Mouse (Mus musculus) retina, postnatal 7 days (tissue): Measurements from ENCODE around the gene Hrh2.

Experiments used
- DNase-seq: peaks from one replicate; pipeline ENCODE4 v3.0.0-alpha.2; 2012; ENCODE audit warnings: low read depth, low spot score

Gene Hrh2

DNA sequence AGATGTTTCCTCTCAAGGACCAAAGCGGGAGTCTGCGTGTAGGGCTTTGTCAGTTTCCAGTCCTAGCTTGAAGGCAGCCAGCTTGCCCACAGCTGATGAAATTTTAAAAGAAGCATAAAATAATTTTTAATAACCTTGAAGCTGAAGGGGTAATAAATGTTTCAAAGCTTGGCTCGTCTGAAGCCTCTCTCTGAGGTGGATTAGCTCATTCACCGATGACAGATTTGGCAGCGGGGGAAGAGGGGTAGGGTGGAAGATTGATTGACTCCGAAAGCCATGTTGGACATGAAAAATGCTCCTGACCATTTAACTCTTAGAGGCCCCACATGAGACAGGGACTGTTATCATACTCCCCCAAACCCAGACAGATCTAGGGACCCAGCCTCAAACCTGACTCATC, 71.7 kb downstream of the Hrh2 start:
- DNase-seq = no peak

DNA sequence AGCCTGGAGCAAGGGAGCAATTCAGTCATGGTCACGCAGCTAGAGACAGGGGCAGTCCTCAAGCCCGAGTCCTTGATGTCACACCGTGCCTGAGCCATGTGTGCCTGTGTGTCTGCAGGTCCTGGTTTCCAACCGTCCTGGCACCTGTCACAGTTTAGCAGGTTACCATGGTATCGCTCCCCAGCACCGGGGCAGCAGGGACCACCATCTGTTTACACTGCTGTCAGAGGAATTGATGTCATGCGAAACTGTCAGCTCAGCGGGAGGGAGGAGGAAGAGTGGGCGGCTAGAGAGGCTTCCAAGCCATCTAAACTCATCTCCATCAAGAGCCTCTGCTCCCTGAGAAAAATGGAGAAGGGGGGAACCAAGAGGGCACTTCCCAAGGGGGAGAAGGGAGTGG, 74.5 kb downstream of the Hrh2 start:
- DNase-seq = no peak

DNA sequence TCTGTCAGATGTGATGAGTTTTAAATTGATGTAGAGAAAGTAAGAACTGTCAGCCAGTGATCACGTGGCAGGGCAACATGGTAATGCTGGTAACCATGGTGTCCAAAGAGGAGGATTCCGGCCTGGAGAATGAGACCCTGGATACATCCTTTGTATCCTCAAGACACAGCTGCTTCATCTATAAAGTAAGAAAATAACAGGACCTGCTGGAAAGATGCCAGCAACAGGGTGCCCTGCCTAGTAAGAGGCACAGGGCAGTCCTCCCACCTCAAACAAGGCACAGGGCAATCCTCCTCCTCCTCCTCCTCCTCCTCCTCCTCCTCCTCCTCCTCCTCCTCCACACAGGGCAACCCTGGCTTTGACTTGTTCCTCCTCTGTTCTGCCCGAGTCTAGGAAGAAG, 77.2 kb downstream of the Hrh2 start:
- DNase-seq = no peak

DNA sequence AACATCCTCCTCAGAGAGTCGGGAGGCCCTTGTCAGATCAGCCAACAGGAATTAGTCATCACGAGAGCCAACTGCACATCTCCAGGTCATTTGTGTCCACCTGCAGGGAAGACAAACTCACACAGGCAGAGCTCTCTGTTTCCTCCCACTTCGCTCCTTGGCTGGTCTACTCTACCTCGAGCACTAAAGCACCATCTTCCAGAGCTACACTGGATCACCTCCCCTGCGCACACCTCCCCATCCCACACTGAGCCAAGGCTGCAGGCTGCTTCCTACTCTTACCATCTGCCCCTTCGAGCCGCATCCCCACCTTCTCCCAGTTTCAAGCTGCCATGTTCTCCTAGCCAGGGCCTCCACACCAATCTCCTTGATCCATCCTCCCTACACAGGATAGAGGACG, 77.7 kb downstream of the Hrh2 start:
- DNase-seq = no peak

DNA sequence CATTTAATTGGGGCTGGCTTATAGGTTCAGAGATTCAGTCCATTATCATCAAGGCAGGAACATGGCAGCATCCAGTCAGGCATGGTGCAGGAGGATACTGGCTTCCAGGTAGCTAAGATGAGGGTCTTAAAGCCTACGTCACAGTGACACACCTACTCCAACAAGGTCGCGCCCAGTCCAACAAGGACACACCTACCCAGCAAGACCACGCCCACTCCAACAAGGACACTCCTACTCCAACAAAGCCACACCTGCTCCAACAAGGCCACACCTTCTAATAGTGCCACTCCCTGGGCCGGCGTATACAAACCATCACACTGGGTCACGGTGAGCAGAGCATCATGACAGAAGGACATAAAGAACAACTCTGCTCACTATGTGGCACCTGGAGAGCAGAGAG, 80.1 kb downstream of the Hrh2 start:
- DNase-seq = no peak

DNA sequence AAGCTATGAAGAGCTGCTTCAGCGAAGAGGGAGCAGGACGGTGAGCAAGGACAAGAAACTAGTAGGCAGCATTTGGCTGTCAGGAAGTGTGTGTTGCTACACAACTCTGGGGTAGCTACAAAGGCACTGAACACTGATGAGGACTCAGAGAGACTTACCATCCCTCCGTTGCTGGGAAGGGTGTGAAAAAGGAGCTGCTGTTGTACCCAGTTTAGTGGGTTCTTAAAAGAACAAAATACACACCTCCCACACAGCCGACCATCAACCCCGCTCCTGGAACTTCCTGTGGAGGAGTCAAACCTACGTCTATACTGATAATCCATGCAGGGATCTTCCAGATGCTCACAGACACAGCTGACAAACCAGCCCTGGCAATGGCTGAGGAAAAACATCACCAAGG, 85.5 kb downstream of the Hrh2 start:
- DNase-seq = no peak

DNA sequence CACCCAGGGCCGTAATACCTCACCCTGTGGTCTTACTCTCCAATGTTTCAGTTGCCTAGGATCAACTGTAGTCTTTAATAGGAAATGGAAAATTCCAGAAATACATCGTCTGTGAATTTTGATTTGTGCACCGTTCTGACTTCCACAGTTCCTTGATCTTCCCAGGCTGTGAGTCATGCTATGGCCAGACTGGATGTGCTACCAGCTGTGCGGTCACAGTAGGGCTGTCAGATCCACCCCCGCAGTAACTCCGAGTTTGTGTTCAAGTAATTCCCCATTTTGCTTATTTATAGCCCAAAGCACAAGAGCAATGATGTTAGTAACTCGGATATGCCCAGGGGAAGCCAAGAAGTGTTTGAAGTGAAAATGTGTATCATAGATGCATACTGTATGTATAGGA, 88.4 kb downstream of the Hrh2 start:
- no peak for DNase-seq

DNA sequence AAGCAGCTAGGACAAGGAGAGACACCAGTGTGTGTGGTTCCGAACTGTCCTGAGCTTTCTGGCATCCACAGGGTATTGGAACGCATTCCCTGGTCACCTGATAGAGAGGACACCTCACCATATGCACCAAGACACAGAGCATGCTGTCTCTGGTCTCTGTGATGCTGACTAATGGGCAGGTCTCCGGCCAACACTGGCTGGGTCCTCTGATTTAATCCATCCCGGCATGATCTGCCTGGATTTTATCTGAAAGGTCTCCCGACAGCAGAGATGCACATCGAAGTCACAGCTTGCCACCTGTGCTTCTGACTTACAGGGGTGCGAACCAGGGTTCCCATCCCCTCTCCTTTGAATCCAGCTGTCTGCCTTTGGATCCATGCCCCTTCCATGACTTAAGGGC, 89.2 kb downstream of the Hrh2 start:
- no peak for DNase-seq

DNA sequence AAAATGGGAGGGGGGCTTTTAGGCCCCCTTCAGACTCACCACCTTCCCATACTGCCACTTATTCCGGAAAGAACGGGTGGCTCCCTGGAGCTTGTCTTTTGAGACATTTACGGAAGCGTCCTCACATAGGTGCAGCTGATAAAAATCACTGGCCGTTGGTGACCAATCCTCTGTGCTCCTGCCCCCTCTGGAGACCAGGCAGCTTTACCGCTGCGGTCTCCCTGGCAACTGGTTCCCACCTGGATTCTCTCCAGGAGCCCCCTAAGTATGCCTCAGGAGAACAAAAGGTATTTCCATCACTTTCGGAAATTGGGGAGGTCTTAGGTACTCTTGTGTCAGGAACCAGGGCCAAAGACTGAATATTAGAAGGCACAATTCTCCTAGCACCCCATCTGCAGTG, 89.7 kb downstream of the Hrh2 start:
- no peak for DNase-seq

DNA sequence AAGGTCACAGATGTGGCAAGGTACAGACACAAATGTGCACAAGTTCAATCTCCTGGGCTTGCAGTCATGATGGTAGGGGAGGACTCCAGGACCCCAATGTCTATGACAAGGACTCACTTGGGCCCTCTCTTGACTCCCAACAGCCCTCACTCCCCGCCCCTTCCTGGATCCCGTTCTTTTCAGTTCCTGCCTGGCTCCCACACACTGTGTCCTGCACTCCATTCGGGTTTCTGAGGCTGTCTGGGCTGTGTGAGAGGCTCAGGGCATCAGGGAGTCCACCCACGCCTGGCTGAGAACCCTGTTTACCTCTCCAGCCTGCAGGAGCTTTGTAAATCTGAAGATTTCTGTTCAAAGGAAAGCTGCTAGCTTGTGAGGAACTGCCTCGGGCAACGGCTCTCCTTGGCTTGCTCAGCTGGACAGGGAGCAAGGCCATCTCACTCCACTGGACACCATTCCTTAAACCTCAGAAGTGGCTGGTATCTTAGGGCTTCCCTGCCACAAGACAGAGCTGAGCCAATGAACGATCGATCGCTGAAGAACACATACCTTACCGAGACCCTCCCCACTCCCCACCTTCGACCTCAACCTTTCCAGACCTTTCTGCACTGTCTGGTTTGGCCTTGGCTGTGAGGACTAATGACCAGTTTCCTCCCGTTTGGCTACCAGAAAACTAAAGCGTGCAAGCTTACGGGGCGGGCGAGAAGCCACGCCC, 90.4 kb downstream of the Hrh2 start:
- DNase-seq = no peak

DNA sequence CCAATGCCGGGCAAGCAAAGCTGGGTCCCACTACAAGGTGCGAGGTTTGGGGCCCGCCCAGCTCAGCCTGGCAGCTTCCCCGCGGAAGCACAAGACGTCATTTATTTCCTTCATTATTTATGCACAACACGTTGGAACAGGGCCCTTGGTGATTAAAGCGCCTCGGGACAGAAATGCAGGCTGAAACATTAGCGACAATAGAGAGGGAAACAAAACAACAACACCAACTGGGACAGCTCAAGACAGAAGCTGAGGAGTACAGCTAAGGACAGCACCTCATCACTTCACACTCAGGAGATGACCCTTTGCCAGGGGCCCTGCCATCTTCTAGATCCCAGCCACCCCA, 90.9 kb downstream of the Hrh2 start:
- DNase-seq = no peak
